Mouse (Mus musculus): ENCODE data around the gene Def6.

- TF ChIP-seq CTCF (IDR thresholded peaks at IDR 0.05; ENCODE audit: control insufficient read depth, insufficient read depth, low read length), result peak; percentile 61
- no peak for TF ChIP-seq POLR2A (IDR thresholded peaks at IDR 0.05; ENCODE audit: borderline replicate concordance, control insufficient read depth, low read depth, low read length)
These were observed 67.2 kb downstream of the Def6 start for GRCm38 (mm10) chr17:28274739-28275138.
